Mouse (Mus musculus) spleen, adult 2 months (tissue): ENCODE data around the gene Slc22a13. TPM values are rescaled to one million over a fixed set of nuclear protein-coding genes. Genes with fewer than 3 reads are reported as not detected.

Source experiments
- DNase-seq, 2 experiments: peaks; one replicate each; pipeline versions ENCODE4 v3.0.0 to v3.0.0-alpha.2; 2012 to 2021; ENCODE audit warnings: low spot score in 2 of 2, low read depth in 1 of 2
- H3K27ac ChIP-seq: fragments of 200-500 bp; 2 replicates; pipeline ENCODE4 v1.5.1; 2012; ENCODE audit warnings: low read length, inconsistent platforms; ENCODE audit not compliant: insufficient read depth
- H3K27me3 ChIP-seq: fragments of 200-500 bp; 2 replicates; pipeline ENCODE4 v1.6.1; 2012; ENCODE audit warnings: mild to moderate bottlenecking, moderate library complexity, low read length, inconsistent platforms; ENCODE audit not compliant: control insufficient read depth, insufficient read depth
- H3K36me3 ChIP-seq: fragments of 200-500 bp; 2 replicates; pipeline ENCODE4 v1.6.1; 2012; ENCODE audit warnings: mild to moderate bottlenecking, low read length, inconsistent platforms; ENCODE audit not compliant: control insufficient read depth, insufficient read depth
- H3K4me1 ChIP-seq: fragments of 200-500 bp; 2 replicates; pipeline ENCODE4 v1.6.1; 2011; ENCODE audit warnings: inconsistent platforms; ENCODE audit not compliant: control insufficient read depth, insufficient read depth, insufficient read length
- H3K4me3 ChIP-seq: fragments of 200-500 bp; 2 replicates; pipeline ENCODE4 v1.5.1; 2011; ENCODE audit warnings: mild to moderate bottlenecking, inconsistent platforms; ENCODE audit not compliant: insufficient read depth, insufficient read length; ENCODE audit errors: extremely low read depth
- CTCF ChIP-seq: fragments of 200-500 bp; IDR thresholded peaks from 2 replicates; pipeline ENCODE4 v1.5.1; 2011; ENCODE audit warnings: mild to moderate bottlenecking, inconsistent platforms; ENCODE audit not compliant: insufficient read depth, insufficient read length, insufficient replicate concordance; ENCODE audit errors: extremely low read depth
- POLR2A ChIP-seq: fragments of 200-500 bp; IDR thresholded peaks from 2 replicates; pipeline ENCODE4 v1.6.1; 2011; ENCODE audit warnings: low read depth, low read length, inconsistent platforms
- WGBS: fragments of 180-500 bp; shearing (Covaris S2); methylation state at CpG from one replicate; pipeline ENCODE4 v1.1.7; 2018; 5-methylcytosine and 5-hydroxymethylcytosine counted together
- polyA plus RNA-seq: library from polyadenylated mRNA; depleted of rRNA; stranded (reverse); fragments of >200 nt; gene quantifications from 2 replicates; pipeline ENCODE4 v1.2.3, GENCODE M21; 2012

The Slc22a13 gene
- polyA plus RNA-seq, 1 experiment = 0.07 TPM

- no peak overlapping the region for H3K4me3 ChIP-seq
- TF ChIP-seq POLR2A = no peak
- TF ChIP-seq CTCF = no peak
- H3K27me3 ChIP-seq = no peaks in the 10 kb centered on the region
Observed at GRCm38 (mm10) chr9:119167608-119168007, 41.3 kb downstream of the Slc22a13 start.

GRCm38 (mm10) chr9:119165548-119165947, 43.4 kb downstream of the Slc22a13 start:
- Histone ChIP-seq H3K4me3 (no peak overlapping the region), H3K27ac (no peak overlapping the region), H3K4me1 (no peaks in the 10 kb centered on the region), H3K36me3 (no peaks in the 10 kb centered on the region), H3K27me3 (no peaks in the 10 kb centered on the region)
- no peak for TF ChIP-seq CTCF
- TF ChIP-seq POLR2A = no peak
- no peak for DNase-seq
- WGBS = 95% methylated on average over 6 of the region's 6 CpGs

More at GRCm38 (mm10) chr9:119167608-119168007, 41.3 kb downstream of the Slc22a13 start:
- Histone ChIP-seq H3K4me1 (no peaks in the 10 kb centered on the region), H3K36me3 (no peaks in the 10 kb centered on the region), H3K27ac (no peak overlapping the region)
- WGBS = 93% methylated on average over 2 of the region's 2 CpGs
- no peak for DNase-seq

- 81% methylated on average over 7 of the region's 7 CpGs for WGBS
- H3K36me3 ChIP-seq = no peaks in the 10 kb centered on the region
- no peak overlapping the region for H3K4me3 ChIP-seq
- no peak for DNase-seq
- no peaks in the 10 kb centered on the region; the same call in 1 of the 2 replicates for H3K27me3 ChIP-seq
- no peaks in the 10 kb centered on the region for H3K4me1 ChIP-seq
- TF ChIP-seq POLR2A (no peak), CTCF (no peak)
- H3K27ac ChIP-seq = no peak overlapping the region
Observed at GRCm38 (mm10) chr9:119164743-119165142, 44.2 kb downstream of the Slc22a13 start.

- H3K4me3 ChIP-seq = no peak overlapping the region
- peaks cover 2% of the 10 kb centered on the region; the same call in 1 of the 2 replicates for H3K4me1 ChIP-seq
- no peak for DNase-seq
- no peak overlapping the region for H3K27ac ChIP-seq
- TF ChIP-seq CTCF (no peak), POLR2A (no peak)
- peaks cover 7% of the 10 kb centered on the region for H3K27me3 ChIP-seq
- no peaks in the 10 kb centered on the region for H3K36me3 ChIP-seq
- 91% methylated on average over 3 of the region's 3 CpGs for WGBS
Observed at GRCm38 (mm10) chr9:119160689-119161088, 48.2 kb downstream of the Slc22a13 start.

- peaks cover 7% of the 10 kb centered on the region for H3K27me3 ChIP-seq
- peaks cover 2% of the 10 kb centered on the region; the same call in 1 of the 2 replicates for H3K4me1 ChIP-seq
- H3K36me3 ChIP-seq = no peaks in the 10 kb centered on the region
- no peak for DNase-seq
- H3K27ac ChIP-seq = no peak within 1 kb of the TSS
- TF ChIP-seq CTCF (no peak), POLR2A (no peak)
- H3K4me3 ChIP-seq = no peak within 1 kb of the TSS
- 52% methylated on average over 4 of the region's 4 CpGs for WGBS
Observed at GRCm38 (mm10) chr9:119158861-119159260, 50.0 kb downstream of the Slc22a13 start, which contains the start of gene Gm47289. Gene Gm47289 (plus strand): TSS chr9:119159161.

GRCm38 (mm10) chr9:119156278-119157201, 52.4 kb downstream of the Slc22a13 start, which contains the start of gene Acaa1b:
Gene Acaa1b (minus strand): TSS chr9:119157093.
- peak within 1 kb of the TSS; percentile 39 for H3K4me3 ChIP-seq
- peaks cover 2% of the 10 kb centered on the region; the same call in 1 of the 2 replicates for H3K4me1 ChIP-seq
- TF ChIP-seq POLR2A (no peak), CTCF (peak; percentile 19; the same call in 1 of the 2 replicates)
- H3K27me3 ChIP-seq = peaks cover 7% of the 10 kb centered on the region
- H3K27ac ChIP-seq = no peak within 1 kb of the TSS
- no peaks in the 10 kb centered on the region for H3K36me3 ChIP-seq
- WGBS = 3% methylated on average over 65 of the region's 65 CpGs
- peak in 1 of 2 experiments; percentile 30 for DNase-seq
